Mouse (Mus musculus) thymus, postnatal 0 days (tissue): ENCODE results near the gene Bcar3. TPM values are rescaled to one million over a fixed set of nuclear protein-coding genes. Genes with fewer than 3 reads are reported as not detected.

Experiments used
- DNase-seq: peaks from one replicate; pipeline ENCODE4 v3.0.0-alpha.2; 2015; ENCODE audit warnings: low spot score
- polyA plus RNA-seq: library from polyadenylated mRNA; unstranded; fragments of >200 nt; fragmentation: Nextera tagmentation; extraction: Ambion mirVana; gene quantifications from 2 replicates; pipeline ENCODE4 v1.2.1, GENCODE M21; 2015

The Bcar3 gene
- polyA plus RNA-seq, 1 experiment from 2014 or later: 4.5 TPM

DNA sequence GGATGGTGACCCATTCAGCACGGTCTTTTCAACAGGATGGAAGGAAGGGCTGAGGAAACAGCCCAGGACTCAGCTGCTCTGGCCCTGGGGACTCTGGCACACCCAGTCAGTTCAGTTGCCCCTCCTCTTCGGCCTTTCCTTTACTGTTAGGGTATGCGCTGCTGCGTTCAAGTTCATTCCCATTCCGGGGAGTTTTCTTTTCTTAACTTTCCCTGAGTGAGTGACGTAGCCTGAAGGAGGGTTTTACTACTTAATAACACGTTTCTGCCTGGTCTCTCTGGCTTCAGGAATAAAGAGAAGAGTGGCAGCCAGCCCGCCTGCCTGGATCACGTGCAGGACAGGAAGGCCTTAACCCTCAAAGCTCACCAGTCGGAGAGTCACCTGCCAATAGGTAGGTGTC, 217.0 kb downstream of the Bcar3 start:
- DNase-seq: no peak

DNA sequence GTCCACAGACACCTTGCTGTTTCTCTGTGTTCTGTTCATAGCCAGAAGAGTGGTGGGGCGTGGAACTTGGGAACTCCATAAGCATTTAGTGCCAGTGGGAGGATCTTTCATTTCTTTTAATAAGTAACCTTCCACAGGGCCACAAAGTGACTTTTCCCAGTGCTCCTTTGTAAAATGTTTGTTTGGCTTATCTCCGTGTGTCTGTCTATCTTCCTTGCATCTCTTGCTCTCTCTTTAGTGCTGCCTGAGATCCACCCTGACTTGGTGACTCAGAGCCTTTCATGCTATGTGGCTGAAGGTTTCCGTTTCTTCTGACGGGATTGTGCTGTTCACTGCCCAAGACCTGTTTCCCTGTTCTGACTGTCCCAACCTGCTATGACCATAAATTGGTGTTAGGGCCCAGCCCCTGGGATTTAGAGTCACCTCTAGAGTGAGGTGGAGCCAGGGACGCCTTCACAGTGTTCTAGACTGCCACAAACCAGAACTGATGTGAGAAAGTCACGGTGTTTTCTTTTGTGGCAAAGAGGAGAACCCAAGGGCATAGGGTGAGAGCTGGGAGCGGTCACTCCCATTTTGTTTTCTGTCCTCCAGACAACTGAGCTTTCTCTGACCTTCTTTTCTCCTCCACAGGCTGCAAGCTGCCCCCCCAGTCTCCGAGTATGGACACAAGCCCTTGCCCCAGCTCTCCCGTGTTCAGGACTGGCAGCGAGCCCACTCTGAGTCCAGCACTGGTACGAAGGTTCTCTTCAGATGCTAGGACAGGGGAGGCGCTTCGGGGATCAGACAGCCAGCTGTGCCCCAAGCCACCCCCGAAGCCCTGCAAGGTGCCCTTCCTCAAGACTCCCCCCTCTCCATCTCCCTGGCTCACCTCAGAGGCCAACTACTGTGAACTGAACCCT, 218.0 kb downstream of the Bcar3 start:
- no peak for DNase-seq

DNA sequence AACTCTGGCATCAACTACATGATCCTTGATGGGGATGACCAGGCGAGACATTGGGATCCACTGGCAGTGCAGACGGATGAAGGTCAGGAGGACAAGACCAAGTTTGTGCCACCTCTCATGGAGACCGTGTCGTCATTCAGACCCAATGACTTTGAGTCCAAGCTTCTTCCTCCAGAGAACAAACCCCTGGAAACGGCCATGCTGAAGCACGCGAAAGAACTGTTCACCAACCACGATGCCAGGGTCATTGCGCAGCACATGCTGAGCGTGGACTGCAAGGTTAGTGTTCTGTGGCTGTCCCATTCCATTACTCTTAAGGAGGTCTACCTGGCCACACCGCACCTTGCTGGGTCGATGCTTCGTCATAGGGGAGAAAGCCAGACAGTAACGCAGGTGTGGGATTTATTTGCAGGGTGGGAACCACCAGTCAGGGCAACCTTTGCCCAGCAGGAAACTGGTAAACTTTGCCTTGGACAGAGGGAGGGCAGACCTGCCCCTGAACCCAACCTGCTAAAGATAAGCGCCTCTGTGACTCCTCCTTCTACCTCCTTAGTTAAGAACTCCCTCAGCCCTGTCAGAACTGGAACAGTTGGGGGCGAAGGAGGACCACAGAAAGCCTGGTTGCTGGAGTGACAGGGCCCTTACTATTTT, 218.9 kb downstream of the Bcar3 start:
- no peak for DNase-seq

- DNase-seq: no peak
Observed at GRCm38 (mm10) chr3:122515568-122516326, 221.8 kb downstream of the Bcar3 start.

DNA sequence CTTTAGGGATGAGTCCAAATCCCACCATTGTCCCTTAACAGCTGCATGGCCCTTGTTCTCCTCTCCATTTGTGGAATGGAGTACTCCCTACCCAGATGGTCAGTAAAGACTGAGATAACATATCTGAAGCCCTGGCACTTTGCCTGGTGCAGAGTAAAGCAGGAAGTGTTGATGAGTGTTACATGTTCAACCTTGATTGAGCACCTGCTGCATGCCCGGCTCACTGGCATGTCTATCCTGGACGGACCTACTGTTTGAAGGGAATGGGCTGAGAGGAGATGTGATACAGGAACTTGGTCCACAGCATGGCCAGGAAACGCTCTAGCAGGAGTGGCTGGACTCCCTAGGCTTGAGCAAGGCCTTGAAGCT, 222.4 kb downstream of the Bcar3 start:
- DNase-seq: no peak

- DNase-seq: no peak
Observed at GRCm38 (mm10) chr3:122517726-122518125, 223.8 kb downstream of the Bcar3 start.

GRCm38 (mm10) chr3:122518231-122518736, 224.3 kb downstream of the Bcar3 start:
- DNase-seq: no peak

DNA sequence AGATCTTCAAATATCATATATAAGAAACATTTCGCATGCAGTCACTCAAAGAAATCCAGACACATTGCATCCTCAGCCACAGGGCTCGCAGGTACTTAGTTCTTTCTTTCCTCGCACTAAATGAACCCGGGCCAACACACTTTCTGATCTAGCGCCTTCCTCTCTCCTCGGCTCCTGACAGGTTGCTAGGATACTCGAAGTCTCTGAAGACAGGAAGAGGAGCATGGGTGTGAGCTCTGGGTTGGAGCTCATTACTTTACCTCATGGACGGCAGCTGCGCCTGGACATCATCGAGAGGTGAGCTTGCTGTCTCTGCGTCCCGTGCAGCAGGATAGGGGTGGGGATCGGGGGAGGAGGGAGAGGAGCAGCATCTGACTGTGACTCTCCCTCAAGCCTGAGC, 225.1 kb downstream of the Bcar3 start:
- DNase-seq: no peak

DNA sequence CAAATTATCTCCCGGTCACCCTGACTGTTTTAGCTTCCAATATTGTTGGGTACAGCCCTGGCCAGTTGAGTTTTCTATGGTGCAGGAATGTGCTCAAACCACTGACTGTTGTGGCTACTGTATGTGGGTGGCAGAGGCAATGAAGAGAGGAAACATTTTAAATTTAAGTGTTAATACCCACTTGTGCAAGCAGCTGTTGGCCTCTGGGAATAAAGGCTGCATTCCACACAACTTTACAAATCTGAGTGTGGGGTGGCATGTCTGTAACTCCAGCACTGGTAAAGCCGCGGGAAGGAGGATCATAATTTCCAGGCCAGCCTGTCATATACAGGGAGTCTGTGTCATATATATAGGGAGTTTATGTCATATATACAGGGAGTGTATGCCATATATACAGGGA, 226.4 kb downstream of the Bcar3 start:
- no peak for DNase-seq

- no peak for DNase-seq
Observed at GRCm38 (mm10) chr3:122520875-122521274, 226.9 kb downstream of the Bcar3 start.

- DNase-seq: no peak
Observed at GRCm38 (mm10) chr3:122521294-122521693, 227.4 kb downstream of the Bcar3 start.

GRCm38 (mm10) chr3:122528477-122528876, 234.5 kb downstream of the Bcar3 start:
- DNase-seq: no peak

- DNase-seq: no peak
Observed at GRCm38 (mm10) chr3:122535938-122536703, 242.2 kb downstream of the Bcar3 start.

DNA sequence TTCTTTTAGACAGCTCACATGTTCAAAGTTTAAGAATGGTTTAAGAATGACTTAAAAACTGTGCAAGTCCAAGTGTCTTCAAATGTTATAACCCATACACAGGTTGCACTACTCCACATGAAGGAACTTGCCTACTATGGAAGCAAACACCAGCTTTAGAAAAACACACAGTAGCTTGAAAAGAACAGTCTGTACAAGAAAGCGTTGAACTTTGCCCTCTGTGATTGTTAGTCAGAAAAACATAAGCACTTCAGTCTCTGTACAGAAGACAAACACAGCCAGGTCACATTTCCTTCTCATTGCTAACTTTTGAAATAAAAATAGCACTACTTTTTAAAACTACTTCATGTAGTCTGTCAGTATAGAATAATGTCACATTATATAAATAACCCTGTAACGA, 244.9 kb downstream of the Bcar3 start:
- DNase-seq: no peak

GRCm38 (mm10) chr3:122539961-122540690, 246.2 kb downstream of the Bcar3 start:
- no peak for DNase-seq

GRCm38 (mm10) chr3:122540918-122541317, 247.0 kb downstream of the Bcar3 start:
- DNase-seq: no peak

DNA sequence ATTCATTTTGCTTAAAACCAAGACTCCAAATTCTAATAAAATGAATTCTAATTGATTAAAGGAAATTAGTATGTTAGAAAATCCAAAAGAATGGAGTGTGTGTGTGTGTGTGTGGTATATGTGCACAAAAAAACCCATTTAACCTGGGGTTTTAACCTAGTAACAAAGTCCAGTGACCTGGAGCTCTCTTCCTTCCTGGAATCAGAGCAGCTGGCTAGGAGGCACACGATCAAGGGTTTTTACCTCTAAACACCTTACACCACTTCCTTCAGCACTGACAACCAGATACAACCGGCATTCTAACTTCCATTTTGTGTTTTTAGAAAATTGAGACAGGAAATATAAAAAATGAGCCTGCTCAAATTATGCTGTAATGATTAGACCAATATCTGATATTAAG, 251.4 kb downstream of the Bcar3 start:
- no peak for DNase-seq

DNA sequence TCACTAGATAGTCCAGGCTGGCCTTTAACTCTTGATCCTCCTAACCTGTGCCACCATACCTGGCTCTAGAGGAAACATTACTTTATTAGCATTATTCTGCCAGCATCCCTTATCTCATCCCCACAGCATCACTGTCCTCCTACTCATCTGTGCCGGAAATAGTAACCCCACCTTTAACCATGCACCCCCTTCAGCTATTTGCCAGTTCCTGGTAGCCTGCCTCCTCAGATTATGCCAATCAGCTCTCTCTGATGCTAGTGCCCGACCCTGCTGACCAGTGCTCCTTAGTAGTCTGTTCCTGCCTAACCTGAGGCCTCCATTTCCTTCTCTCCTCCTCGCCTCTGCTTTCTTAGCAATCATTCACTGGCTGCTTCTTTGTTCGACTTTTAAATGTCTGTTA, 253.5 kb downstream of the Bcar3 start:
- no peak for DNase-seq

DNA sequence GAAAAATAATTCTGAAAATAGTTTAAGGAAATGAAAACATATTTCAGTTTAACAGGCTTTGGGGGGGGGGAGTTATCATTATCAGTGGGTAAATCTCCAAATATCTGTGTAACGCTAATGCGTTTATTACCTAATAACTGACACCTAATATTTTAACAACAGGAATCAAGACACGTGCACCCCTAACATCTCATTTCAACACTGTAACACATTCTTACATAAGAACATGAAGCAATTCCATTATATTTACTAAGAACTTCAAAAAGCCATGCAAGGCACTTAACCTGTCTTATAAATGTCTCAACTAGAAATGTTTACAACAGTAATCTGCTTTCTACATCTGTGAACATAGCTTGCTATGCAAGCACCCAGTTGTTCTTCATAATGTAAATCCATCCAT, 257.2 kb downstream of the Bcar3 start:
- DNase-seq: no peak

- no peak for DNase-seq
Observed at GRCm38 (mm10) chr3:122557766-122558165, 263.8 kb downstream of the Bcar3 start.
